Mouse (Mus musculus): ENCODE results near the gene Actl10. TPM values are rescaled to one million over a fixed set of nuclear protein-coding genes. Genes with fewer than 3 reads are reported as not detected.

The Actl10 gene
- polyA plus RNA-seq, 1 experiment from 2014 or later = 0.69 TPM

- WGBS = 88% methylated on average over 3 of the region's 3 CpGs
- no peak overlapping the region for H3K4me2 ChIP-seq (replicated peaks; ENCODE audit: low read depth, low read length)
- H3K27me3 ChIP-seq (ENCODE audit: control insufficient read depth, insufficient read depth, low read length) = no peaks in the 10 kb centered on the region
- H3K4me1 ChIP-seq (replicated peaks; ENCODE audit: control insufficient read depth, insufficient read depth, low read length) = no peaks in the 10 kb centered on the region
- H3K9me3 ChIP-seq (ENCODE audit: control insufficient read depth, low read length) = no peaks in the 10 kb centered on the region
- no peak overlapping the region for H3K4me3 ChIP-seq (ENCODE audit: low read depth, low read length)
- no peak for DNase-seq (ENCODE audit: low spot score)
- ATAC-seq (ENCODE audit: low FRiP score) = no peak
- H3K36me3 ChIP-seq (ENCODE audit: control insufficient read depth, insufficient read depth, low read length) = no peaks in the 10 kb centered on the region
- H3K9ac ChIP-seq (ENCODE audit: low read depth, low read length) = no peak overlapping the region
- no peak overlapping the region for H3K27ac ChIP-seq (ENCODE audit: low read depth, low read length)
Observed at GRCm38 (mm10) chr2:154597399-154597798, 45.8 kb downstream of the Actl10 start.

- Histone ChIP-seq H3K4me2 (replicated peaks; ENCODE audit: low read depth, low read length) (no peak overlapping the region), H3K4me1 (replicated peaks; ENCODE audit: control insufficient read depth, insufficient read depth, low read length) (no peaks in the 10 kb centered on the region; the same call in 1 of the 2 replicates), H3K27ac (ENCODE audit: low read depth, low read length) (no peak overlapping the region), H3K36me3 (ENCODE audit: control insufficient read depth, insufficient read depth, low read length) (no peaks in the 10 kb centered on the region), H3K4me3 (ENCODE audit: low read depth, low read length) (no peak overlapping the region), H3K27me3 (ENCODE audit: control insufficient read depth, insufficient read depth, low read length) (no peaks in the 10 kb centered on the region), H3K9ac (ENCODE audit: low read depth, low read length) (no peak overlapping the region), H3K9me3 (ENCODE audit: control insufficient read depth, low read length) (no peaks in the 10 kb centered on the region)
- WGBS = 75% methylated on average over 6 of the region's 6 CpGs
- no peak for DNase-seq (ENCODE audit: low spot score)
- no peak for ATAC-seq (ENCODE audit: low FRiP score)
Observed at GRCm38 (mm10) chr2:154600586-154600985, 49.0 kb downstream of the Actl10 start.

GRCm38 (mm10) chr2:154601324-154601723, 49.7 kb downstream of the Actl10 start:
- no peak overlapping the region for H3K9ac ChIP-seq (ENCODE audit: low read depth, low read length)
- no peak overlapping the region for H3K4me3 ChIP-seq (ENCODE audit: low read depth, low read length)
- DNase-seq (ENCODE audit: low spot score) (no peak), ATAC-seq (ENCODE audit: low FRiP score) (no peak)
- H3K9me3 ChIP-seq (ENCODE audit: control insufficient read depth, low read length) = no peaks in the 10 kb centered on the region
- H3K27me3 ChIP-seq (ENCODE audit: control insufficient read depth, insufficient read depth, low read length) = no peaks in the 10 kb centered on the region
- 81% methylated on average over 3 of the region's 3 CpGs for WGBS
- no peaks in the 10 kb centered on the region for H3K36me3 ChIP-seq (ENCODE audit: control insufficient read depth, insufficient read depth, low read length)
- H3K4me1 ChIP-seq (replicated peaks; ENCODE audit: control insufficient read depth, insufficient read depth, low read length) = no peaks in the 10 kb centered on the region; the same call in 1 of the 2 replicates
- H3K27ac ChIP-seq (ENCODE audit: low read depth, low read length) = no peak overlapping the region
- no peak overlapping the region for H3K4me2 ChIP-seq (replicated peaks; ENCODE audit: low read depth, low read length)

Other genes with a start within 250 kb of the Actl10 start
- gene Bpifb9b, start 244.5 kb upstream of the Actl10 start, polyA plus RNA-seq (2014; fragmentation: Nextera tagmentation; extraction: Ambion mirVana) = not detected in 2 replicates
- gene Cdk5rap1, start 178.8 kb upstream of the Actl10 start, polyA plus RNA-seq (2014; fragmentation: Nextera tagmentation; extraction: Ambion mirVana) = 13.2 and 15.8 TPM in 2 replicates
- 2.1 TPM in 2 replicates for gene Snta1, start 143.7 kb upstream of the Actl10 start, polyA plus RNA-seq (2014; fragmentation: Nextera tagmentation; extraction: Ambion mirVana)
- 68.2 and 71.5 TPM in 2 replicates for gene Cbfa2t2, start 115.3 kb upstream of the Actl10 start, polyA plus RNA-seq (2014; fragmentation: Nextera tagmentation; extraction: Ambion mirVana)
- gene 1700003F12Rik, start 4.7 kb upstream of the Actl10 start, polyA plus RNA-seq (2014; fragmentation: Nextera tagmentation; extraction: Ambion mirVana) = 2.5 and 3.0 TPM in 2 replicates
- gene Necab3, start 7.1 kb downstream of the Actl10 start, polyA plus RNA-seq (2014; fragmentation: Nextera tagmentation; extraction: Ambion mirVana) = 10.8 and 12.5 TPM in 2 replicates
- 13.0 and 16.9 TPM in 2 replicates for gene E2f1, start 18.1 kb downstream of the Actl10 start, polyA plus RNA-seq (2014; fragmentation: Nextera tagmentation; extraction: Ambion mirVana)
- 12.8 and 14.1 TPM in 2 replicates for gene Pxmp4, start 51.9 kb downstream of the Actl10 start, polyA plus RNA-seq (2014; fragmentation: Nextera tagmentation; extraction: Ambion mirVana)
- gene Zfp341, start 61.5 kb downstream of the Actl10 start, polyA plus RNA-seq (2014; fragmentation: Nextera tagmentation; extraction: Ambion mirVana) = 1.0 and 1.5 TPM in 2 replicates
- 0.56 and 1.0 TPM in 2 replicates for gene 4930519P11Rik, start 61.7 kb downstream of the Actl10 start, polyA plus RNA-seq (2014; fragmentation: Nextera tagmentation; extraction: Ambion mirVana)
- gene Chmp4b, start 99.9 kb downstream of the Actl10 start, polyA plus RNA-seq (2014; fragmentation: Nextera tagmentation; extraction: Ambion mirVana) = 15.2 and 15.7 TPM in 2 replicates
- gene Gm14214, start 218.3 kb downstream of the Actl10 start, polyA plus RNA-seq (2014; fragmentation: Nextera tagmentation; extraction: Ambion mirVana) = not detected in 2 replicates
- 61.8 and 76.6 TPM in 2 replicates for gene Raly, start 239.3 kb downstream of the Actl10 start, polyA plus RNA-seq (2014; fragmentation: Nextera tagmentation; extraction: Ambion mirVana)
- gene a, start 239.6 kb downstream of the Actl10 start, polyA plus RNA-seq (2014; fragmentation: Nextera tagmentation; extraction: Ambion mirVana) = 0.99 and 1.3 TPM in 2 replicates